Mouse (Mus musculus) CH12.LX (cell line): ENCODE data around the gene Gm11032. TPM values are rescaled to one million over a fixed set of nuclear protein-coding genes. Genes with fewer than 3 reads are reported as not detected.
A peak's percentile ranks its signal among the peaks of the same experiment; 100 is the strongest.

Experiments used
- DNase-seq: peaks from one replicate; pipeline ENCODE4 v3.0.0-alpha.2; 2013; ENCODE audit errors: extremely low read depth
- H3K27ac ChIP-seq: 2 replicates; pipeline ENCODE4 v1.5.1; 2012; ENCODE audit warnings: low read depth, mild to moderate bottlenecking, control low read depth, moderate library complexity; ENCODE audit not compliant: insufficient read depth
- H3K27me3 ChIP-seq: replicated peaks from 2 replicates; pipeline ENCODE3; 2012; ENCODE audit warnings: inconsistent platforms
- H3K36me3 ChIP-seq, 2 experiments: replicated peaks in 1 of 2; 2 replicates each; pipeline versions ENCODE3 to v1.6.1; 2012; ENCODE audit warnings: inconsistent platforms in 1 of 2, low read length in 1 of 2, mild to moderate bottlenecking in 1 of 2, mixed read lengths in 1 of 2, moderate library complexity in 1 of 2; ENCODE audit not compliant: control insufficient read depth in 1 of 2, insufficient read depth in 1 of 2
- H3K4me1 ChIP-seq, 2 experiments: 2 replicates each; pipeline ENCODE4 v1.6.1; 2012; ENCODE audit warnings: inconsistent platforms in 1 of 2, moderate library complexity in 1 of 2; ENCODE audit not compliant: insufficient read depth in 2 of 2, control insufficient read depth in 1 of 2
- H3K4me2 ChIP-seq: 2 replicates; pipeline ENCODE4 v1.6.1; 2012; ENCODE audit warnings: low read depth, mild to moderate bottlenecking, control low read depth; ENCODE audit not compliant: poor library complexity, insufficient read depth, severe bottlenecking
- H3K4me3 ChIP-seq, 3 experiments: fragments of 150-350 bp in 1 of 3; sonication (generic) in 1 of 3; replicated peaks in 1 of 3; 2 replicates each; pipeline versions ENCODE3 to v1.5.1; 2011 to 2012; ENCODE audit warnings: low read depth in 2 of 3, low read length in 2 of 3, mild to moderate bottlenecking in 2 of 3, moderate library complexity in 2 of 3, control low read depth in 1 of 3, improper control_type of control experiment in 1 of 3, inconsistent platforms in 1 of 3, mixed read lengths in 1 of 3; ENCODE audit not compliant: poor library complexity in 1 of 3
- H3K79me2 ChIP-seq: replicated peaks from 2 replicates; pipeline ENCODE4 v1.6.1; 2012; ENCODE audit warnings: mild to moderate bottlenecking, moderate library complexity; ENCODE audit not compliant: control insufficient read depth, poor library complexity, insufficient read depth, severe bottlenecking; ENCODE audit errors: extremely low read depth
- H3K9ac ChIP-seq: 2 replicates; pipeline ENCODE4 v1.6.1; 2012; ENCODE audit warnings: low read depth, mild to moderate bottlenecking, control low read depth, moderate library complexity; ENCODE audit not compliant: insufficient read depth
- H3K9me3 ChIP-seq: replicated peaks from 2 replicates; pipeline ENCODE3; 2012; ENCODE audit warnings: low read length, inconsistent platforms, mixed read lengths
- BHLHE40 ChIP-seq: IDR thresholded peaks from 2 replicates; pipeline ENCODE4 v1.6.1; 2011; ENCODE audit warnings: mild to moderate bottlenecking, low read depth, low read length, improper control_type of control experiment
- CTCF ChIP-seq, 2 experiments: IDR thresholded peaks in 1 of 2; conservative IDR thresholded peaks in 1 of 2; 2 replicates each; pipeline ENCODE4 v1.5.1; 2011 to 2012; ENCODE audit warnings: low read depth in 2 of 2, low read length in 2 of 2, improper control_type of control experiment in 1 of 2, inconsistent platforms in 1 of 2, mild to moderate bottlenecking in 1 of 2, moderate library complexity in 1 of 2
- E2F4 ChIP-seq: IDR thresholded peaks from 2 replicates; pipeline ENCODE4 v1.6.1; 2011; ENCODE audit warnings: low read depth, low read length, improper control_type of control experiment; ENCODE audit not compliant: insufficient replicate concordance
- ELF1 ChIP-seq: IDR thresholded peaks from 2 replicates; pipeline ENCODE4 v1.6.1; 2014; ENCODE audit warnings: low read depth, mild to moderate bottlenecking, inconsistent platforms, low read length, improper control_type of control experiment
- EP300 ChIP-seq: IDR thresholded peaks from 2 replicates; pipeline ENCODE4 v1.6.1; 2011; ENCODE audit warnings: low read length, improper control_type of control experiment
- IRF4 ChIP-seq: IDR thresholded peaks from 2 replicates; pipeline ENCODE4 v1.6.1; 2014; ENCODE audit warnings: low read depth, mild to moderate bottlenecking, inconsistent platforms, low read length, improper control_type of control experiment
- JUN ChIP-seq: IDR thresholded peaks from 2 replicates; pipeline ENCODE4 v1.6.1; 2011; ENCODE audit warnings: low read depth, mild to moderate bottlenecking, low read length, improper control_type of control experiment, moderate library complexity; ENCODE audit not compliant: insufficient read depth
- JUND ChIP-seq: conservative IDR thresholded peaks from 2 replicates; pipeline ENCODE4 v1.6.1; 2011; ENCODE audit warnings: low read depth, low read length, improper control_type of control experiment
- KAT2A ChIP-seq: IDR thresholded peaks from 2 replicates; pipeline ENCODE4 v1.6.1; 2012; ENCODE audit warnings: low read length, improper control_type of control experiment, inconsistent platforms; ENCODE audit not compliant: insufficient replicate concordance
- MAX ChIP-seq: IDR thresholded peaks from 2 replicates; pipeline ENCODE4 v1.6.1; 2011; ENCODE audit warnings: low read length, improper control_type of control experiment
- MAZ ChIP-seq: IDR thresholded peaks from 2 replicates; pipeline ENCODE4 v1.6.1; 2012; ENCODE audit warnings: low read depth, mild to moderate bottlenecking, inconsistent platforms, low read length, improper control_type of control experiment, moderate library complexity
- MEF2A ChIP-seq: IDR thresholded peaks from 2 replicates; pipeline ENCODE4 v1.6.1; 2014; ENCODE audit warnings: low read depth, mild to moderate bottlenecking, inconsistent platforms, low read length, improper control_type of control experiment, borderline replicate concordance
- NELFE ChIP-seq: IDR thresholded peaks from 2 replicates; pipeline ENCODE4 v1.6.1; 2011; ENCODE audit warnings: low read depth, low read length, improper control_type of control experiment
- PAX5 ChIP-seq: IDR thresholded peaks from 2 replicates; pipeline ENCODE4 v1.6.1; 2012; ENCODE audit warnings: low read length, inconsistent platforms, mixed read lengths
- RAD21 ChIP-seq: IDR thresholded peaks from 2 replicates; pipeline ENCODE4 v1.6.1; 2011; ENCODE audit warnings: low read depth, mild to moderate bottlenecking, low read length, improper control_type of control experiment, moderate library complexity
- RCOR1 ChIP-seq: conservative IDR thresholded peaks from 2 replicates; pipeline ENCODE4 v1.6.1; 2012; ENCODE audit warnings: low read depth, mild to moderate bottlenecking, inconsistent platforms, low read length, improper control_type of control experiment
- SMC3 ChIP-seq: IDR thresholded peaks from 2 replicates; pipeline ENCODE4 v1.6.1; 2011; ENCODE audit warnings: low read depth, low read length, improper control_type of control experiment
- TCF12 ChIP-seq: IDR thresholded peaks from 2 replicates; pipeline ENCODE4 v1.6.1; 2014; ENCODE audit warnings: low read depth, mild to moderate bottlenecking, inconsistent platforms, low read length, improper control_type of control experiment
- USF1 ChIP-seq: IDR thresholded peaks from 2 replicates; pipeline ENCODE4 v1.6.1; 2014; ENCODE audit warnings: low read depth, mild to moderate bottlenecking, inconsistent platforms, low read length, improper control_type of control experiment
- ZC3H11A ChIP-seq: IDR thresholded peaks from 2 replicates; pipeline ENCODE4 v1.6.1; 2012; ENCODE audit warnings: low read depth, mild to moderate bottlenecking, inconsistent platforms, low read length, improper control_type of control experiment
- ZKSCAN1 ChIP-seq: IDR thresholded peaks from 2 replicates; pipeline ENCODE4 v1.6.1; 2012; ENCODE audit warnings: low read depth, inconsistent platforms, low read length, improper control_type of control experiment, borderline replicate concordance
- ZMIZ1 ChIP-seq: IDR thresholded peaks from 2 replicates; pipeline ENCODE4 v1.6.1; 2012; ENCODE audit warnings: low read depth, mild to moderate bottlenecking, inconsistent platforms, low read length, improper control_type of control experiment
- dilution Hi-C: fragments of 300-500 bp; cut with MboI; formaldehyde crosslinking; loops from 2 replicates; pipeline ENCODE4 v1.14.3; 2020; ENCODE audit warnings: low sequenced_read_pairs; ENCODE audit not compliant: extremely low pct_unique_long_range_greater_than_20kb, extremely low pct_ligation_motif_present
- in situ Hi-C: fragments of 300-500 bp; cut with MboI; formaldehyde crosslinking; loops from 3 replicates; pipeline ENCODE4 v1.14.3; 2019; ENCODE audit warnings: low sequenced_read_pairs, low pct_ligation_motif_present, low pct_unique_long_range_greater_than_20kb, mixed read lengths
- polyA plus RNA-seq: library from polyadenylated mRNA; unstranded; fragments of >175 nt; gene quantifications from 2 replicates; pipeline ENCODE4 v1.2.1, GENCODE M21; 2012; ENCODE audit warnings: low read depth; ENCODE audit not compliant: insufficient read length
- total RNA-seq, 2 experiments: library from RNA; depleted of rRNA; stranded (reverse); fragments of 300-350 nt in 1 of 2; fragments of >200 nt in 1 of 2; gene quantifications; 2 replicates each; pipeline ENCODE4 v1.2.3; 2012 to 2014

Gene Gm11032
- total and polyA plus RNA-seq, 3 experiments: not detected

GRCm38 (mm10) chr11:4622997-4623396 lies 3.1 kb downstream of the Gm11032 start:
- Histone ChIP-seq H3K9ac (no peak overlapping the region), H3K27me3 (no peaks in the 10 kb centered on the region), H3K4me1 (peaks cover 0 to 5% of the 10 kb centered on the region in 2 experiments; a peak in 2 of 4 replicates)
- TF ChIP-seq MAZ: no peak
- TF ChIP-seq JUND: no peak
- no peak for TF ChIP-seq E2F4
- TF ChIP-seq ZC3H11A: no peak
- no peak for TF ChIP-seq MAX
- no peak for TF ChIP-seq JUN
- TF ChIP-seq SMC3: no peak
- TF ChIP-seq RAD21: no peak
- no peak for TF ChIP-seq PAX5
- TF ChIP-seq ZMIZ1: no peak
- no peak for TF ChIP-seq BHLHE40
- no peak for TF ChIP-seq CTCF (conservative IDR thresholded peaks at IDR 0.05 in 1 of 2, IDR thresholded peaks at IDR 0.05 in 1 of 2; ENCODE audit: low read depth in 2 of 2, low read length in 2 of 2)
- no peak for TF ChIP-seq ELF1
- TF ChIP-seq NELFE: no peak
- TF ChIP-seq EP300: no peak
- TF ChIP-seq TCF12: no peak
- TF ChIP-seq RCOR1: no peak
- TF ChIP-seq, all 38 proteins: peak for 0
- dilution Hi-C loops (no loop called here), in situ Hi-C loops (no loop called here)
- H3K79me2 ChIP-seq: no peaks in the 10 kb centered on the region
- DNase-seq: peak; percentile 17
- H3K36me3 ChIP-seq: no peaks in the 10 kb centered on the region
- no peak overlapping the region for H3K27ac ChIP-seq
- H3K4me2 ChIP-seq: no peak overlapping the region
- no peaks in the 10 kb centered on the region for H3K9me3 ChIP-seq
- no peak overlapping the region for H3K4me3 ChIP-seq

GRCm38 (mm10) chr11:4625931-4626330 lies 6.1 kb downstream of the Gm11032 start:
- TF ChIP-seq ZKSCAN1 (no peak), ZC3H11A (no peak), IRF4 (no peak), MEF2A (no peak), KAT2A (no peak), SMC3 (no peak), USF1 (no peak)
- Histone ChIP-seq H3K4me1 (peaks cover 0 to 7% of the 10 kb centered on the region in 2 experiments; a peak in 3 of 4 replicates), H3K4me3 (no peak overlapping the region), H3K27ac (no peak overlapping the region), H3K27me3 (no peaks in the 10 kb centered on the region), H3K9me3 (no peaks in the 10 kb centered on the region), H3K79me2 (no peaks in the 10 kb centered on the region), H3K4me2 (no peak overlapping the region), H3K36me3 (no peaks in the 10 kb centered on the region), H3K9ac (no peak overlapping the region)
- in situ Hi-C loops: no loop called here
- DNase-seq: no peak
- dilution Hi-C loops: no loop called here
